Mouse (Mus musculus): ENCODE measurements around the gene Srebf2. TPM values are rescaled to one million over a fixed set of nuclear protein-coding genes. Genes with fewer than 3 reads are reported as not detected.
"Not testable (repeated sequence)": the region's sequence is repeated elsewhere in the genome, so short reads cannot be mapped to it uniquely, and the experiment has no call there.

Gene Srebf2
- 187 and 190 TPM in 2 replicates for polyA plus RNA-seq (2015; fragmentation: Nextera tagmentation; extraction: Ambion mirVana)

GRCm38 (mm10) chr15:82146770-82147610 lies at the start of gene Srebf2:
Gene Srebf2, plus strand, starts transcription at chr15:82147181.
- no peaks in the 10 kb centered on the region for H3K36me3 ChIP-seq
- H3K27ac ChIP-seq (replicated peaks), result peak within 1 kb of the TSS; percentile 97
- peaks cover 49% of the 10 kb centered on the region for H3K4me1 ChIP-seq
- no peaks in the 10 kb centered on the region for H3K9me3 ChIP-seq (replicated peaks)
- H3K4me2 ChIP-seq, result peak within 1 kb of the TSS; percentile 77
- WGBS, result under 1% methylated on average over 78 of the region's 79 CpGs
- H3K4me3 ChIP-seq (replicated peaks), result peak within 1 kb of the TSS; percentile 80
- peak; percentile 97 for ATAC-seq (ENCODE audit: low FRiP score)
- no peaks in the 10 kb centered on the region for H3K27me3 ChIP-seq (replicated peaks)
- peak within 1 kb of the TSS; percentile 82 for H3K9ac ChIP-seq (replicated peaks)

GRCm38 (mm10) chr15:82106953-82107555 lies 39.9 kb upstream of the Srebf2 start:
- WGBS, result 17% methylated on average over 8 of the region's 8 CpGs
- Histone ChIP-seq H3K4me1 (0 out of 2 replicates have a peak, but pooled peaks cover 5% of the 10 kb centered on the region), H3K27me3 (replicated peaks) (no peaks in the 10 kb centered on the region), H3K27ac (replicated peaks) (no peak overlapping the region), H3K4me2 (no peak overlapping the region), H3K9ac (replicated peaks) (no peak overlapping the region), H3K4me3 (replicated peaks) (no peak overlapping the region), H3K36me3 (no peaks in the 10 kb centered on the region), H3K9me3 (replicated peaks) (no peaks in the 10 kb centered on the region)
- ATAC-seq (ENCODE audit: low FRiP score), result no peak

GRCm38 (mm10) chr15:82120544-82120943 lies 26.4 kb upstream of the Srebf2 start:
- H3K27me3 ChIP-seq (replicated peaks), result no peaks in the 10 kb centered on the region
- H3K4me3 ChIP-seq (replicated peaks), result no peak overlapping the region
- no peaks in the 10 kb centered on the region for H3K4me1 ChIP-seq
- no peak overlapping the region for H3K9ac ChIP-seq (replicated peaks)
- no peaks in the 10 kb centered on the region for H3K36me3 ChIP-seq
- H3K4me2 ChIP-seq, result no peak overlapping the region
- ATAC-seq (ENCODE audit: low FRiP score), result no peak
- WGBS, result 85% methylated on average over 8 of the region's 8 CpGs
- H3K27ac ChIP-seq (replicated peaks), result no peak overlapping the region
- H3K9me3 ChIP-seq (replicated peaks), result no peaks in the 10 kb centered on the region

GRCm38 (mm10) chr15:82126690-82127089 lies 20.3 kb upstream of the Srebf2 start:
- peak overlapping the region; percentile 85; the same call in 1 of the 2 replicates for H3K4me3 ChIP-seq (replicated peaks)
- not testable (repeated sequence) for H3K9ac ChIP-seq (replicated peaks)
- H3K4me2 ChIP-seq, result peak overlapping the region; percentile 93

GRCm38 (mm10) chr15:82127426-82128374 lies 19.3 kb upstream of the Srebf2 start, which contains the start of gene Ccdc134:
Gene Ccdc134, plus strand, starts transcription at chr15:82127922.
- Histone ChIP-seq H3K4me2 (peak within 1 kb of the TSS; percentile 93), H3K27me3 (replicated peaks) (no peaks in the 10 kb centered on the region), H3K4me3 (replicated peaks) (peak within 1 kb of the TSS; percentile 85), H3K9ac (replicated peaks) (peak within 1 kb of the TSS; percentile 71), H3K4me1 (peaks cover 17% of the 10 kb centered on the region), H3K27ac (replicated peaks) (peak within 1 kb of the TSS; percentile 83), H3K36me3 (no peaks in the 10 kb centered on the region), H3K9me3 (replicated peaks) (no peaks in the 10 kb centered on the region)
- ATAC-seq (ENCODE audit: low FRiP score), result peak; percentile 99
- 1% methylated on average over 74 of the region's 74 CpGs for WGBS

More at GRCm38 (mm10) chr15:82126690-82127089, 20.3 kb upstream of the Srebf2 start:
- not testable (repeated sequence) for H3K27ac ChIP-seq (replicated peaks); H3K27me3 ChIP-seq (replicated peaks); ATAC-seq (ENCODE audit: low FRiP score); H3K36me3 ChIP-seq; H3K9me3 ChIP-seq (replicated peaks)
- WGBS, result 81% methylated on average over 4 of the region's 4 CpGs
- H3K4me1 ChIP-seq, result peaks cover 17% of the 10 kb centered on the region

- H3K9me3 ChIP-seq (replicated peaks), result no peaks in the 10 kb centered on the region
- ATAC-seq (ENCODE audit: low FRiP score), result no peak
- peak overlapping the region; percentile 93 for H3K4me2 ChIP-seq
- H3K4me1 ChIP-seq, result peaks cover 17% of the 10 kb centered on the region
- H3K9ac ChIP-seq (replicated peaks), result peak overlapping the region; percentile 71
- peak overlapping the region; percentile 85 for H3K4me3 ChIP-seq (replicated peaks)
- H3K36me3 ChIP-seq, result no peaks in the 10 kb centered on the region
- H3K27ac ChIP-seq (replicated peaks), result peak overlapping the region; percentile 83
- H3K27me3 ChIP-seq (replicated peaks), result no peaks in the 10 kb centered on the region
- WGBS, result 3% methylated on average over 5 of the region's 5 CpGs
These were observed 18.6 kb upstream of the Srebf2 start for GRCm38 (mm10) chr15:82128398-82128797.

- Histone ChIP-seq H3K36me3 (no peaks in the 10 kb centered on the region), H3K4me3 (replicated peaks) (no peak overlapping the region), H3K9ac (replicated peaks) (no peak overlapping the region), H3K27ac (replicated peaks) (no peak overlapping the region), H3K4me2 (no peak overlapping the region), H3K27me3 (replicated peaks) (no peaks in the 10 kb centered on the region), H3K4me1 (peaks cover 17% of the 10 kb centered on the region), H3K9me3 (replicated peaks) (no peaks in the 10 kb centered on the region)
- 71% methylated on average over 7 of the region's 7 CpGs for WGBS
- ATAC-seq (ENCODE audit: low FRiP score), result no peak
These were observed 16.4 kb upstream of the Srebf2 start for GRCm38 (mm10) chr15:82130599-82130998.

GRCm38 (mm10) chr15:82135372-82135771 lies 11.6 kb upstream of the Srebf2 start:
- Histone ChIP-seq H3K9ac (replicated peaks) (no peak overlapping the region), H3K4me1 (no peaks in the 10 kb centered on the region), H3K4me3 (replicated peaks) (no peak overlapping the region), H3K27me3 (replicated peaks) (no peaks in the 10 kb centered on the region), H3K27ac (replicated peaks) (no peak overlapping the region), H3K4me2 (no peak overlapping the region), H3K9me3 (replicated peaks) (no peaks in the 10 kb centered on the region), H3K36me3 (no peaks in the 10 kb centered on the region)
- WGBS, result 85% methylated on average over 4 of the region's 4 CpGs
- ATAC-seq (ENCODE audit: low FRiP score), result no peak

- Histone ChIP-seq H3K9ac (replicated peaks) (no peak overlapping the region), H3K36me3 (peaks cover 6% of the 10 kb centered on the region), H3K4me1 (no peaks in the 10 kb centered on the region), H3K27ac (replicated peaks) (no peak overlapping the region), H3K4me2 (no peak overlapping the region), H3K4me3 (replicated peaks) (no peak overlapping the region), H3K9me3 (replicated peaks) (no peaks in the 10 kb centered on the region), H3K27me3 (replicated peaks) (no peaks in the 10 kb centered on the region)
- no peak; the same call in 1 of the 2 replicates for ATAC-seq (ENCODE audit: low FRiP score)
- 51% methylated on average over 4 of the region's 4 CpGs for WGBS
These were observed 8.4 kb upstream of the Srebf2 start for GRCm38 (mm10) chr15:82138565-82138964.

- ATAC-seq (ENCODE audit: low FRiP score), result no peak
These were observed 7.8 kb upstream of the Srebf2 start for GRCm38 (mm10) chr15:82139196-82139595.

GRCm38 (mm10) chr15:82140355-82140754 lies 6.6 kb upstream of the Srebf2 start:
- H3K27ac ChIP-seq (replicated peaks), result no peak overlapping the region
- no peak overlapping the region for H3K4me2 ChIP-seq
- no peak for ATAC-seq (ENCODE audit: low FRiP score)
- no peaks in the 10 kb centered on the region for H3K9me3 ChIP-seq (replicated peaks)
- H3K4me1 ChIP-seq, result peaks cover 6% of the 10 kb centered on the region
- peaks cover 6% of the 10 kb centered on the region for H3K36me3 ChIP-seq
- no peak overlapping the region for H3K4me3 ChIP-seq (replicated peaks)
- H3K27me3 ChIP-seq (replicated peaks), result no peaks in the 10 kb centered on the region
- no peak overlapping the region for H3K9ac ChIP-seq (replicated peaks)
- WGBS, result 93% methylated on average over 3 of the region's 3 CpGs

More at GRCm38 (mm10) chr15:82139196-82139595, 7.8 kb upstream of the Srebf2 start:
- no peak overlapping the region for H3K4me3 ChIP-seq (replicated peaks)
- no peaks in the 10 kb centered on the region for H3K4me1 ChIP-seq
- H3K9ac ChIP-seq (replicated peaks), result no peak overlapping the region
- no peaks in the 10 kb centered on the region for H3K27me3 ChIP-seq (replicated peaks)
- WGBS, result 93% methylated on average over 8 of the region's 8 CpGs
- H3K4me2 ChIP-seq, result no peak overlapping the region
- H3K36me3 ChIP-seq, result peaks cover 6% of the 10 kb centered on the region
- no peak overlapping the region for H3K27ac ChIP-seq (replicated peaks)
- H3K9me3 ChIP-seq (replicated peaks), result no peaks in the 10 kb centered on the region
